Mouse (Mus musculus) heart, postnatal 0 days (tissue): Measurements from ENCODE around the gene Tmprss11c. TPM values are rescaled to one million over a fixed set of nuclear protein-coding genes. Genes with fewer than 3 reads are reported as not detected.
"Not testable (repeated sequence)": the region's sequence is repeated elsewhere in the genome, so short reads cannot be mapped to it uniquely, and the experiment has no call there.

Experiments used
- ATAC-seq: fragments of 200-750 bp; cut with Nextera tagmentation; 2 replicates; pipeline ENCODE4 v1.8.0; 2017; ENCODE audit warnings: low read depth, moderate number of reproducible peaks, moderate library complexity; ENCODE audit not compliant: insufficient read depth
- DNase-seq: peaks from one replicate; pipeline ENCODE4 v3.0.0-alpha.2; 2016; ENCODE audit warnings: low spot score
- H3K27ac ChIP-seq: fragments of 300-500 bp; sonication (generic); 2 replicates; pipeline ENCODE4 v1.5.1; 2014; ENCODE audit warnings: low read depth, mild to moderate bottlenecking
- H3K27me3 ChIP-seq: fragments of 300-500 bp; sonication (generic); 2 replicates; pipeline ENCODE4 v1.6.1; 2014; ENCODE audit warnings: low read length, mixed read lengths; ENCODE audit not compliant: control insufficient read depth, insufficient read depth
- H3K36me3 ChIP-seq: fragments of 300-500 bp; sonication (generic); replicated peaks from 2 replicates; pipeline ENCODE4 v1.6.1; 2014; ENCODE audit warnings: low read length, mixed read lengths; ENCODE audit not compliant: control insufficient read depth, insufficient read depth
- H3K4me1 ChIP-seq: fragments of 300-500 bp; sonication (generic); 2 replicates; pipeline ENCODE4 v1.6.1; 2014; ENCODE audit warnings: antibody characterized with exemption; ENCODE audit not compliant: control insufficient read depth, insufficient read depth
- H3K4me2 ChIP-seq: fragments of 300-500 bp; sonication (generic); 2 replicates; pipeline ENCODE4 v1.6.1; 2014; ENCODE audit warnings: low read depth, mild to moderate bottlenecking, low read length, moderate library complexity
- H3K4me3 ChIP-seq: fragments of 300-500 bp; sonication (generic); 2 replicates; pipeline ENCODE4 v1.5.1; 2014; ENCODE audit warnings: low read depth, low read length
- H3K9ac ChIP-seq: fragments of 300-500 bp; sonication (generic); replicated peaks from 2 replicates; pipeline ENCODE4 v1.6.1; 2014; ENCODE audit warnings: low read depth, low read length, mixed read lengths
- H3K9me3 ChIP-seq: fragments of 300-500 bp; sonication (generic); replicated peaks from 2 replicates; pipeline ENCODE4 v1.6.1; 2016; ENCODE audit warnings: low read length; ENCODE audit not compliant: control insufficient read depth
- CTCF ChIP-seq: IDR thresholded peaks from 2 replicates; pipeline ENCODE4 v1.5.1; 2016; ENCODE audit warnings: antibody characterized with exemption, control low read depth, low read depth
- EP300 ChIP-seq: IDR thresholded peaks from 2 replicates; pipeline ENCODE4 v1.6.1; 2016; ENCODE audit warnings: antibody characterized with exemption, low read depth
- WGBS: fragments of 180-500 bp; shearing (Covaris S2); extraction: QIAGEN DNeasy Blood & Tissue Kit; methylation state at CpG from one replicate; pipeline ENCODE4 v1.1.7; 2014; 5-methylcytosine and 5-hydroxymethylcytosine counted together
- polyA plus RNA-seq: library from polyadenylated mRNA; unstranded; fragments of >200 nt; fragmentation: Nextera tagmentation; extraction: Ambion mirVana; gene quantifications from 2 replicates; pipeline ENCODE4 v1.2.1, GENCODE M21; 2015
- total RNA-seq: library from RNA; depleted of rRNA; stranded (reverse); fragments of >200 nt; gene quantifications from 2 replicates; pipeline ENCODE4 v1.2.3, GENCODE M21; 2014; ENCODE audit warnings: low replicate concordance; rRNA removed

The Tmprss11c gene
- total RNA-seq, result not detected in 2 replicates
- polyA plus RNA-seq, result not detected in 2 replicates

- 70% methylated on average over 4 of the region's 4 CpGs for WGBS
- ATAC-seq, result no peak
Observed at GRCm38 (mm10) chr5:86289208-86289607, at the start of gene Tmprss11c. TSS of gene Tmprss11c (minus strand) at chr5:86289308.

GRCm38 (mm10) chr5:86318018-86318956 is 29.2 kb upstream of the Tmprss11c start:
- H3K4me1 ChIP-seq, H3K36me3 ChIP-seq, H3K27me3 ChIP-seq, H3K9me3 ChIP-seq, H3K27ac ChIP-seq, ATAC-seq, H3K9ac ChIP-seq, DNase-seq: not testable (repeated sequence)
- peak overlapping the region; percentile 30; the same call in 1 of the 2 replicates for H3K4me2 ChIP-seq
- WGBS, result 45% methylated on average over 25 of the region's 30 CpGs
- H3K4me3 ChIP-seq, result peak overlapping the region; percentile 25

More at GRCm38 (mm10) chr5:86289208-86289607, at the start of gene Tmprss11c:
- Histone ChIP-seq H3K36me3 (no peaks in the 10 kb centered on the region), H3K9ac (no peak within 1 kb of the TSS), H3K4me1 (no peaks in the 10 kb centered on the region), H3K9me3 (no peaks in the 10 kb centered on the region), H3K4me2 (no peak within 1 kb of the TSS), H3K27me3 (no peaks in the 10 kb centered on the region), H3K27ac (no peak within 1 kb of the TSS), H3K4me3 (no peak within 1 kb of the TSS)
- TF ChIP-seq EP300 (no peak), CTCF (no peak)
- no peak for DNase-seq

GRCm38 (mm10) chr5:86306116-86306515 is 17.0 kb upstream of the Tmprss11c start:
- DNase-seq, result peak; percentile 11

DNA sequence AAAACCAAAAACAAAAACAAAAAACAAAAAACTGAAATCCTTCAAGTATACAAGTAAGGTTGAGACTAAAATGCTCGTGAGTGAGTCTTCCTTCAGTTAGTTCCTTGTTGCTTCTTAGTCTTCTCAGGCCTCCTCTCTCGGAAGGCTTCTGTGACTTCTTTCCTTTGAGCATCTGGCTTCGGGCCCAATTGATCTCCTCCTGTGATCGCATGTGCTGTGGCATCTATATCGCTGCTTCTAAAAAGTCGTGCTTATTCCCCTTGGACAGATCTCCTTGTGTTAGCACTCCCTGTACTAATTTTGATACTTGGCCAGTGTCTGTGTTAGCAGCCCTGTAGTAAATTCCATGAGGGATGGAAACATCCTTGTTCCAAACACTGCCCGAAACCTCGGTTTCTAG is 14.8 kb upstream of the Tmprss11c start:
- Histone ChIP-seq H3K27me3 (no peaks in the 10 kb centered on the region), H3K9me3 (no peaks in the 10 kb centered on the region), H3K4me1 (no peaks in the 10 kb centered on the region), H3K4me3 (no peak overlapping the region), H3K4me2 (no peak overlapping the region), H3K9ac (no peak overlapping the region), H3K27ac (no peak overlapping the region), H3K36me3 (no peaks in the 10 kb centered on the region)
- ATAC-seq (no peak), DNase-seq (no peak)
- WGBS, result 68% methylated on average over 8 of the region's 8 CpGs
- TF ChIP-seq CTCF, result no peak
- TF ChIP-seq EP300, result no peak

More at GRCm38 (mm10) chr5:86306116-86306515, 17.0 kb upstream of the Tmprss11c start:
- TF ChIP-seq EP300 (no peak), CTCF (no peak)
- Histone ChIP-seq H3K9ac (no peak overlapping the region), H3K9me3 (no peaks in the 10 kb centered on the region), H3K27ac (no peak overlapping the region), H3K4me2 (no peak overlapping the region), H3K4me3 (no peak overlapping the region), H3K36me3 (no peaks in the 10 kb centered on the region), H3K27me3 (no peaks in the 10 kb centered on the region), H3K4me1 (no peaks in the 10 kb centered on the region)
- WGBS, result 20% methylated on average over 5 of the region's 5 CpGs
- ATAC-seq, result peak; percentile 51; the same call in 1 of the 2 replicates

DNA sequence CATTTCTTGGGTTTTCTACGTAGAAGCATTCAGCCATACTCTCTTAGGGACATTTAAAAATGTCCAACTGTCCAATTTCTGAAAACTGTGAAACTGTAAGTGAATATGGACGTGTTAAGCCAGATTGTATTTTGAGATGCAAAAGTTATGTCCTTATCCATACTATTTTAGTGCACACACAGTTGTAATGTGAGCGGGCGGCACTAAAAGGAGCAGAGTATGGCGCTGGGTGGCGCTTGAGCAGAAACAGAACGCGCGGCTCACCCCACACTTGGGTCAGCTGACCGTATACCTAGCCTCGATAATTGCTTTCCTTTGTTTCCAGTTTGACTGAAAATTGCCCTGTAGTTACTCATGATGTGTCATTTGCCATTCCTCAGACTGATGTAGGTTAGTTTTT is 42.5 kb downstream of the Tmprss11c start:
- no peaks in the 10 kb centered on the region for H3K27me3 ChIP-seq
- no peak overlapping the region for H3K4me2 ChIP-seq
- TF ChIP-seq EP300 (no peak), CTCF (no peak)
- H3K36me3 ChIP-seq, result no peaks in the 10 kb centered on the region
- ATAC-seq, result no peak
- no peaks in the 10 kb centered on the region for H3K4me1 ChIP-seq
- H3K27ac ChIP-seq, result no peak overlapping the region
- no peaks in the 10 kb centered on the region for H3K9me3 ChIP-seq
- no peak overlapping the region for H3K4me3 ChIP-seq
- 83% methylated on average over 11 of the region's 11 CpGs for WGBS
- no peak for DNase-seq
- no peak overlapping the region for H3K9ac ChIP-seq
